Mouse (Mus musculus) embryonic facial prominence, embryonic 15.5 days (tissue): ENCODE measurements around the gene Ccdc54. TPM values are rescaled to one million over a fixed set of nuclear protein-coding genes. Genes with fewer than 3 reads are reported as not detected.

Experiments used
- ATAC-seq: fragments of 200-750 bp; cut with Nextera tagmentation; 2 replicates; pipeline ENCODE4 v1.8.0; 2017; ENCODE audit warnings: low read depth, moderate TSS enrichment; ENCODE audit not compliant: insufficient number of reproducible peaks, low FRiP score, low TSS enrichment
- H3K27ac ChIP-seq: fragments of 300-500 bp; sonication (generic); replicated peaks from 2 replicates; pipeline ENCODE4 v1.5.1; 2015; ENCODE audit warnings: mild to moderate bottlenecking, inconsistent platforms
- H3K27me3 ChIP-seq: fragments of 300-500 bp; sonication (generic); 2 replicates; pipeline ENCODE4 v1.6.1; 2015; ENCODE audit warnings: inconsistent platforms
- H3K36me3 ChIP-seq: fragments of 300-500 bp; sonication (generic); 2 replicates; pipeline ENCODE4 v1.6.1; 2015; ENCODE audit warnings: mild to moderate bottlenecking, inconsistent platforms
- H3K4me1 ChIP-seq: fragments of 300-500 bp; sonication (generic); 2 replicates; pipeline ENCODE4 v1.6.1; 2015; ENCODE audit warnings: inconsistent platforms
- H3K4me2 ChIP-seq: fragments of 300-500 bp; sonication (generic); replicated peaks from 2 replicates; pipeline ENCODE4 v1.6.1; 2015; ENCODE audit warnings: mild to moderate bottlenecking, inconsistent platforms
- H3K4me3 ChIP-seq: fragments of 300-500 bp; sonication (generic); replicated peaks from 2 replicates; pipeline ENCODE4 v1.5.1; 2015; ENCODE audit warnings: mild to moderate bottlenecking, inconsistent platforms
- H3K9ac ChIP-seq: fragments of 300-500 bp; sonication (generic); 2 replicates; pipeline ENCODE4 v1.6.1; 2015; ENCODE audit warnings: inconsistent platforms
- H3K9me3 ChIP-seq: fragments of 300-500 bp; sonication (generic); replicated peaks from 2 replicates; pipeline ENCODE4 v1.6.1; 2016; ENCODE audit warnings: inconsistent platforms
- WGBS: fragments of 180-500 bp; shearing (Covaris S2); methylation state at CpG from one replicate; pipeline ENCODE4 v1.1.7; 2015; 5-methylcytosine and 5-hydroxymethylcytosine counted together
- polyA plus RNA-seq: library from polyadenylated mRNA; unstranded; fragments of >200 nt; fragmentation: Nextera tagmentation; extraction: Ambion mirVana; gene quantifications from 2 replicates; pipeline ENCODE4 v1.2.1, GENCODE M21; 2015

Ccdc54 gene
- not detected in 2 replicates for polyA plus RNA-seq

DNA sequence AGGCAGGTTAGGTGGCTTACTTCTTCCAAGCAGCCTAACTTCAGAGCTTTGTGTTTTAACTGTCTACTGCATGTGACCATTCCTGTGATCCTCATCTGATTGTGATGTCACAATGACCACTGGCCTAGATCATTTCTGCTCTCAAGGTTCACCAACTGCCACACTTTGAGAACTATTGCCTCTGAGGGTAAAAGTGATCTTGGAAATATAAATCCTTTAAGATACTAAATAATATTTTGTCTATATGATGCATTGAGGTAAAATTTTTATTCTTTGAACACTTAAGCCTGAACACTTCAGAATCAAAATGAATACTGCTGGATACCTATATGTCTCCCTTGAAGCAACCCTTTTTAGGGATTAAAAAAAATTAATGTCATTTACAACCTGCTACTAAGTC, at the start of gene Ccdc54:
TSS of gene Ccdc54 (minus strand) at position 101 of the 400 bp plus-strand sequence.
- H3K36me3 ChIP-seq: no peaks in the 10 kb centered on the region
- H3K4me3 ChIP-seq: no peak within 1 kb of the TSS
- H3K4me2 ChIP-seq: no peak within 1 kb of the TSS
- no peaks in the 10 kb centered on the region for H3K4me1 ChIP-seq
- no peak within 1 kb of the TSS for H3K27ac ChIP-seq
- ATAC-seq: no peak
- H3K27me3 ChIP-seq: no peaks in the 10 kb centered on the region
- no peak within 1 kb of the TSS for H3K9ac ChIP-seq
- no peaks in the 10 kb centered on the region for H3K9me3 ChIP-seq

DNA sequence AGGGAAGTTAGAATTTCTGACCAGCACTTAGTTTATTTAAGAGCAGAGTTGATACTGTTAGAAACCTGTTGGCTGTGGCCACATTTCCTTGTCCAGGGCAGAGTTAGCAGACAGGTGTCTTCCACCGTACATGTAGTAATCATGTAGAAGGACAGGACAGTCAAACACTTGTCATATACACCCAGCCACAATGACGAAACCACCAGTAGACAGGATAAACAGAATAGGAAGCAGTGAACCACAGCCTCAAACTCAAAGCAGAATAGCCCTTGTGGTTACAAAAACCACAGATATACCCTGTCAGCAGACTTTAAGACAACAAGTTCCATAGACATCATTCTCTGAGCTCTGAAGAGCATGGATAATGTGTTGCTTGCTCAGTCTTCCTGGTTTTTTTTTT, 41.6 kb upstream of the Ccdc54 start:
- no peak for ATAC-seq
- Histone ChIP-seq H3K4me3 (no peak overlapping the region), H3K9me3 (no peaks in the 10 kb centered on the region), H3K9ac (no peak overlapping the region), H3K27me3 (no peaks in the 10 kb centered on the region), H3K36me3 (no peaks in the 10 kb centered on the region), H3K4me1 (no peaks in the 10 kb centered on the region), H3K4me2 (no peak overlapping the region), H3K27ac (no peak overlapping the region)
- WGBS: 60% methylated on average over 2 of the region's 2 CpGs

DNA sequence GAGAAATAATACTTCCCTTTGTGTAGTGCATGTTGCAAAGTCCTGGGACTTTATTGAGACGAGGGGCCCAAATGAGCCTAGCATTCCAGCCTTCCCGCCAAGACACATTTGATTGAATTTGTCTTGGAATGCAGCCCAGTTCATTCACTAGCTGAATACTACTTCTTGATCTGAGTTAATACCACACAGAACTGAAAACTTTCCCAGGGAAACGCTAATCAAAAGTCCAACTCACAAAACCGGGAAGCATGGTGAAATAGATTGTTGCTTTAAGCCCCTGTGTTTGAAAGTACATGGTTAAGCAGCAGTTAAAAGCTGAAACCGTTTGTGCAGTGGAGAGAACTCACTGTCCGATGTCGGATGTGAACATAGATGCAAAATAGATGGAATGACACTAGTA, 24.6 kb upstream of the Ccdc54 start:
- H3K4me1 ChIP-seq: no peaks in the 10 kb centered on the region
- H3K4me3 ChIP-seq: no peak overlapping the region
- 41% methylated on average over 7 of the region's 7 CpGs for WGBS
- no peak overlapping the region for H3K9ac ChIP-seq
- H3K36me3 ChIP-seq: no peaks in the 10 kb centered on the region
- no peak overlapping the region for H3K27ac ChIP-seq
- no peak overlapping the region for H3K4me2 ChIP-seq
- H3K9me3 ChIP-seq: no peaks in the 10 kb centered on the region
- no peaks in the 10 kb centered on the region for H3K27me3 ChIP-seq
- no peak for ATAC-seq

DNA sequence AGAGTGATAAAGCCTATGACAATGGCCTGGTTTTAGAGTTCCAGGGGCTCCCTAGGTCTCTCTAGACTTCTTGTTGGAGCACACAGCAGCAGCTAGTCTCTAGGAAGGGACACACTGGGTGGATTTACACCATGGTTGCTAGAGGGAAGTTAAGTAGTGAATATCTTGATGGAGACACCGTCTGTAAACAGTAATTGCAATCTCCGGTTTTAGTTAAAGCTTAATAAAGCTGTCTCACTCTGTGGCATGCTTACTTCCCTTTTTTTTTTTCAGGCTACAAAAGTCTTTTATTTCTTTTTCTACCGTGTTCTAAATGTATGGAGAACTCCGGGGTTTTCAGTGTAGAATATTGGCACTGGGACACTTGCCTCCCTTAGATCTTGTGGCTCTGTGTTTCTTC, 22.0 kb upstream of the Ccdc54 start:
- Histone ChIP-seq H3K4me1 (no peaks in the 10 kb centered on the region), H3K36me3 (no peaks in the 10 kb centered on the region), H3K9ac (no peak overlapping the region), H3K27me3 (no peaks in the 10 kb centered on the region), H3K4me2 (no peak overlapping the region), H3K4me3 (no peak overlapping the region), H3K9me3 (no peaks in the 10 kb centered on the region), H3K27ac (no peak overlapping the region)
- ATAC-seq: no peak
- WGBS: 58% methylated on average over 4 of the region's 4 CpGs

DNA sequence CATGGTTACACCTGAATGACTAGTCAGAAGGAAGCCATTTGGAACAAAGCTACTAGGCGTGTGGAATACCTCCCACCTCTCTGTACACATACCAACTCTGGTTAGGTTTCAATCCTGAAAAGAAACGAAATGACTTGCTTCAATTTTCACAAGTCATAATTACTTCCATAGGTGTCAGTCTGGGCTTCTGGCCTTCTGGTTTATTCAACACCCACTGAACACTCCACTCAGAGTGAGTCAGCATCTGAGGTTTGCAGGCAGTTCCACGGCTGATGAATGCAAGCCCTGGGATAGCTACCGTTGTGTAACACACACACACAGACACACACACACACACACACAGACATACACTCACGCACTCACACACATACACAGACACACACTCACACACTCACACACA, 19.6 kb upstream of the Ccdc54 start:
- Histone ChIP-seq H3K4me1 (no peaks in the 10 kb centered on the region), H3K4me3 (no peak overlapping the region), H3K36me3 (no peaks in the 10 kb centered on the region), H3K4me2 (no peak overlapping the region), H3K27ac (no peak overlapping the region), H3K27me3 (no peaks in the 10 kb centered on the region), H3K9ac (no peak overlapping the region), H3K9me3 (no peaks in the 10 kb centered on the region)
- ATAC-seq: no peak
- 73% methylated on average over 5 of the region's 5 CpGs for WGBS

DNA sequence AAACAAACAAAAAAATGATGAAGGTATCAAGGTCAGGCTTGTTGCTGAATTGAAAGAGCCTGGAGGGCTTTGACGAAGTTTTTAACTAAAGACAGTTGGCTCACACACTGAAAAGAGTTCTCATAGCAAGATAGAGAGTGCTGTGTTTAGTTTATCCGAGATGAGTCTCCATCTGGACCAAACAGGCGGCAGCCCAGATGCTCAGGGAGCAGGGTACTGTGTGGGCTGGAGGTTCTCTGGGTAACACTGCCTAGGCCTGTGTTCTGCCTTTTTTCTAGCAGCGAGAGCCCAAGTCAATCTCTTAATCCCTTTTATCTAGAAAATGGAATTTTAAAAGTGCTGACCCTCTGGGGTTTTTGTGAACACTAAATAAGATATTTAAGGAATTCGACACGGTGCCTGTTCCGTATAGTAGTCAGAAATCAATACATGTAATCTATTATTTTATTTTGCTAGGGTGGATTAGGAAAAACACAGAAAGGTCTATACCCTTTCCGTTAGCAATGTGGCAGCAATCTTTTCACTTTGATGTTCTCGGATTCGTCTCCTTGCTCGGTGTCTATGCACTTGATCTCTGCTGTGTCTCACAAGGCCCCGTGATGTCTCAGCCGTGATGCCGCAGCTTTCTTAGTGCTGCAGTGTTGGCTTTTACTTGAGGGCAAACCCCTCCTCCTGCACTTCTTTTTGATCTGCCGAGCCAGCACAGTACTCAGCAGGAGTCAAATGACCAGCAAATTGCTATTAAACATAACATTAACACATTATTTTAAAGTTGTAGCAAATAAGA, 17.0 kb upstream of the Ccdc54 start:
- ATAC-seq: no peak
- no peaks in the 10 kb centered on the region for H3K9me3 ChIP-seq
- H3K4me3 ChIP-seq: no peak overlapping the region
- no peaks in the 10 kb centered on the region for H3K36me3 ChIP-seq
- no peak overlapping the region for H3K9ac ChIP-seq
- no peaks in the 10 kb centered on the region for H3K4me1 ChIP-seq
- no peak overlapping the region for H3K27ac ChIP-seq
- no peak overlapping the region for H3K4me2 ChIP-seq
- H3K27me3 ChIP-seq: no peaks in the 10 kb centered on the region
- 35% methylated on average over 15 of the region's 15 CpGs for WGBS

DNA sequence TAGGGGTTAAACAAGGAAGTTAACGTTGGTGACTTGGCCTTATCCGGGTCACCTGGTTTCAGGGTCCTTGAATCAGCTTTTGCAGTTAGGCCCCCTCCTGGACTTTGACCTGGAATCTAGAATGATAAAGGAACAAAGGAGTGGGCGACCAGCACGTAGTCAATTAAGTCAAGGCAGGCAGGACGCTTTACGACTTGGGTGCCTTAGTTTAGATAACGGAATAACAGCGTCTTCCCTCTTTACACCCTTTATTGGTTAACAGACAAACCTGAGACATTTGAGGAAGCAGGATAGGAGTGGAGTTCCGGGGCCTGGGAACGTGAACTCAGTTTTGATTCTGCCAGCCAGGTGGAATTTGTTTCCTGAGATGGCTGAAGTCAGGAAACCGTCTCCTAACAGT, 13.9 kb upstream of the Ccdc54 start:
- ATAC-seq: no peak
- H3K4me3 ChIP-seq: no peak overlapping the region
- H3K9me3 ChIP-seq: no peaks in the 10 kb centered on the region
- H3K9ac ChIP-seq: no peak overlapping the region
- WGBS: 74% methylated on average over 11 of the region's 11 CpGs
- no peaks in the 10 kb centered on the region for H3K36me3 ChIP-seq
- H3K4me1 ChIP-seq: no peaks in the 10 kb centered on the region
- no peak overlapping the region for H3K27ac ChIP-seq
- H3K27me3 ChIP-seq: no peaks in the 10 kb centered on the region
- H3K4me2 ChIP-seq: no peak overlapping the region

DNA sequence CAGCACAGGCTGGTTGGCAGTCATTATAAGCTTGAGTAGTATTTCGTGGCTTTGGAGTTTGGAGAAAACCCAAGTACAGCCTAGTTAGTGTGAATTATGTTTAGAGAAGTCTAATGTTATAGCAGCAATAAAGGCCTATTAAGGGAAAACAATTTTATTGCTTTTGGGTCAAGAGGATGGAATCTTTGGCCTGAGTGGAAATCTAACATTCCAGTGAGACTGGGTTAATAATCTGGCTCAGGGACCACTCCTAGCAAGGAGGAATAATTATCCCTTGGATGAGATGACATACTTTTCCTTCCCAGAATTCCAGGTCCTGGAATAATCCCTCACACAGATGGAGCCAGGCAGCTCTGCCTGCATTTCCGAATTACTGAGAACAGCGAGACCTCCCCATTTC, 11.0 kb upstream of the Ccdc54 start:
- H3K27ac ChIP-seq: no peak overlapping the region
- no peaks in the 10 kb centered on the region for H3K36me3 ChIP-seq
- H3K4me3 ChIP-seq: no peak overlapping the region
- WGBS: 55% methylated on average over 3 of the region's 3 CpGs
- no peaks in the 10 kb centered on the region for H3K9me3 ChIP-seq
- no peak overlapping the region for H3K4me2 ChIP-seq
- no peak overlapping the region for H3K9ac ChIP-seq
- no peaks in the 10 kb centered on the region for H3K27me3 ChIP-seq
- H3K4me1 ChIP-seq: no peaks in the 10 kb centered on the region
- ATAC-seq: no peak

DNA sequence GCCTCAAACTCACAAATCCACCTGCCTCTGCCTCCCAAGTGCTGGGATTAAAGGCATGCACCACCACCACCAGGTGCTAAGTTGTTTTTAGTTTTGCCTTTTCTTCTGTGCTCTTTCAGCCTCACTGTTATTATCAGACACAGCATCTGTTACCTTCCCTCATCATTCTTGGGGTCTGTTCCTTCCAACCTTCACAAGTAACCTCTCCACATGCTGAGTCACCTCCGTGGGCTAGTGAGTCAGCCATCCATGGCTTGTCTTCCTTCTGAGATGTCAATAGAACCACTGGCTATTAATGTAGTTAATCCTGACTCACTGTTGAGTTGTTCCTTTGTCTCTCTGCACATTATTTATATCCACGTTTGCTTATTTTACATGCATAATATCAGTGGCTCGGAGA, 9.7 kb upstream of the Ccdc54 start:
- Histone ChIP-seq H3K27ac (no peak overlapping the region), H3K4me3 (no peak overlapping the region), H3K36me3 (no peaks in the 10 kb centered on the region), H3K4me1 (no peaks in the 10 kb centered on the region), H3K9me3 (no peaks in the 10 kb centered on the region), H3K4me2 (no peak overlapping the region), H3K9ac (no peak overlapping the region), H3K27me3 (no peaks in the 10 kb centered on the region)
- no peak for ATAC-seq
- 87% methylated on average over 3 of the region's 3 CpGs for WGBS

DNA sequence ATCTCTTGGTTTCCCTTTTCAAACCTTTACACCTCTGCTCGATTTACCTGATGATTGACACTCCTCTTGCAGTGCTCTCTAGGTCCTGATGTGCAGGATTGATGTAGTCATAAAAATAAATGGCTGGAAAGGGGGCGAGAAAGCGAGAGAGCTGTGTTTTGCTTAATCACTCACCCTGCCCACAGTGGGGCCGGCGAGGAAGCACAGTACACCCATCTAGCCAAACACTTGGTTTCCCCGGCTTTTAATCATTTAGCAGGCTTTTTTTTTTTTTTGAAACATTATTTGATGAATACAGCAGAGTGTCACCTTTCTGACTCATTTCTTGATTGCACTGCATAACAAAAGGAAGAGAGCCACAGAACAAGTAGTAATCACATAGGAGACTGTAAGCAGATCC, 5.7 kb upstream of the Ccdc54 start:
- Histone ChIP-seq H3K9ac (no peak overlapping the region), H3K4me2 (no peak overlapping the region), H3K4me1 (no peaks in the 10 kb centered on the region), H3K9me3 (no peaks in the 10 kb centered on the region), H3K36me3 (no peaks in the 10 kb centered on the region), H3K27me3 (no peaks in the 10 kb centered on the region), H3K27ac (no peak overlapping the region), H3K4me3 (no peak overlapping the region)
- no peak for ATAC-seq
- WGBS: 73% methylated on average over 6 of the region's 6 CpGs

DNA sequence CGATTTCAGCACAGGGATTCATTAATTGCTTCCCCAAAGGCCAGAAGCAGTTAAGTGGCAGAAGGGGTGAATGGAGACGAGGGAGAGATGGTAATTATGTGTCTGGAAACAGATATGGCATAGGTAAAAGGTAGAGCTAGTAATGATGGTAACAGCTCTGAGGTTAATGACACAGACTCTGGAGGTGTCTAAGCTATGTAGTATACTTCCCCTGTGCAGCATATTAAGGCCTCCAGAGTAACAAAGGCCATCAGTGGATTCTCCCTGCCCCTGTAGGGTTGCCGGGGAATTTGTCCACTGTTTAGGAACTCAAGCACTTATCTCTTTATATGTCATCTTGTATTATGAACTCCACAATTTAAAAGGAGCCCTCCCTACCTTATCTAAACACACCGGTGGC, 5.2 kb upstream of the Ccdc54 start:
- no peaks in the 10 kb centered on the region for H3K9me3 ChIP-seq
- H3K27ac ChIP-seq: no peak overlapping the region
- no peaks in the 10 kb centered on the region for H3K27me3 ChIP-seq
- no peaks in the 10 kb centered on the region for H3K4me1 ChIP-seq
- no peak overlapping the region for H3K9ac ChIP-seq
- no peak for ATAC-seq
- H3K4me3 ChIP-seq: no peak overlapping the region
- H3K36me3 ChIP-seq: no peaks in the 10 kb centered on the region
- H3K4me2 ChIP-seq: no peak overlapping the region
- WGBS: 70% methylated on average over 4 of the region's 4 CpGs

DNA sequence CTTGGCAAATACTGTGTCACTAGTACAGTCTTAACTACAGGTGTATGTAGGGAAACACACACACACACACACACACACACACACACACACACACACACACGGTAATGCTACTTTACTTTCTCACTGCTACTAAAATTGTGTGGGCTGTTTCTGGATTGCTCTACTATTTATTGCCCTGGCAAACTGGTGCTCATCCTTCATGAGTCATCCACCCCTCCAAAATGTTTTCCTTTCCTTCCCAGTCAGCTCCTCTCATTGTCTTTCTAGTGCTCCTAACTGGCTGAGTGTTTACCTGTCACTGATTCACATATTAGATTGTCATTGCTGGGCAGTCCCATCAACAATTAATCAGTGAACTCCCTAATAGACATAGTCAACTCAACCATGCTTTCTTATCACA, 3.9 kb upstream of the Ccdc54 start:
- WGBS: 90% methylated on average over 1 of the region's 1 CpGs
- H3K27me3 ChIP-seq: no peaks in the 10 kb centered on the region

More for the DNA sequence above, 3.9 kb upstream of the Ccdc54 start:
- Histone ChIP-seq H3K36me3 (no peaks in the 10 kb centered on the region), H3K4me1 (no peaks in the 10 kb centered on the region), H3K27ac (no peak overlapping the region), H3K9me3 (no peaks in the 10 kb centered on the region), H3K4me2 (no peak overlapping the region), H3K4me3 (no peak overlapping the region), H3K9ac (no peak overlapping the region)
- ATAC-seq: no peak
